Mouse (Mus musculus) stomach, postnatal 0 days (tissue): ENCODE data around the gene Ppp1r9a. TPM values are rescaled to one million over a fixed set of nuclear protein-coding genes. Genes with fewer than 3 reads are reported as not detected.

Experiments used
- ATAC-seq: fragments of 200-750 bp; cut with Nextera tagmentation; 2 replicates; pipeline ENCODE4 v1.8.0; 2017; ENCODE audit not compliant: low FRiP score, low TSS enrichment
- DNase-seq: peaks from one replicate; pipeline ENCODE4 v3.0.0-alpha.2; 2016; ENCODE audit warnings: low spot score
- H3K27ac ChIP-seq: fragments of 300-500 bp; sonication (generic); replicated peaks from 2 replicates; pipeline ENCODE4 v1.5.1; 2014; ENCODE audit warnings: mild to moderate bottlenecking, control low read depth
- H3K27me3 ChIP-seq: fragments of 300-500 bp; sonication (generic); 2 replicates; pipeline ENCODE4 v1.6.1; 2014; ENCODE audit warnings: low read length; ENCODE audit not compliant: control insufficient read depth, insufficient read depth
- H3K36me3 ChIP-seq: fragments of 300-500 bp; sonication (generic); 2 replicates; pipeline ENCODE4 v1.6.1; 2014; ENCODE audit warnings: low read length, mixed read lengths; ENCODE audit not compliant: control insufficient read depth, insufficient read depth
- H3K4me1 ChIP-seq: fragments of 300-500 bp; sonication (generic); replicated peaks from 2 replicates; pipeline ENCODE4 v1.6.1; 2014; ENCODE audit warnings: antibody characterized with exemption; ENCODE audit not compliant: control insufficient read depth, insufficient read depth
- H3K4me2 ChIP-seq: fragments of 300-500 bp; sonication (generic); replicated peaks from 2 replicates; pipeline ENCODE4 v1.6.1; 2014; ENCODE audit warnings: low read depth, mild to moderate bottlenecking, control low read depth, moderate library complexity
- H3K4me3 ChIP-seq: fragments of 300-500 bp; sonication (generic); 2 replicates; pipeline ENCODE4 v1.5.1; 2014; ENCODE audit warnings: low read depth, low read length, control low read depth
- H3K9ac ChIP-seq: fragments of 300-500 bp; sonication (generic); 2 replicates; pipeline ENCODE4 v1.6.1; 2014; ENCODE audit warnings: mild to moderate bottlenecking, low read length, control low read depth, mixed read lengths
- H3K9me3 ChIP-seq: fragments of 300-500 bp; sonication (generic); 2 replicates; pipeline ENCODE4 v1.6.1; 2016; ENCODE audit warnings: low read length; ENCODE audit not compliant: control insufficient read depth
- CTCF ChIP-seq: IDR thresholded peaks from 2 replicates; pipeline ENCODE4 v1.5.1; 2016; ENCODE audit warnings: antibody characterized with exemption, low read depth, mild to moderate bottlenecking, moderate library complexity
- EP300 ChIP-seq: optimal IDR thresholded peaks from 2 replicates; pipeline ENCODE3; 2016; ENCODE audit warnings: antibody characterized with exemption
- WGBS: fragments of 180-500 bp; shearing (Covaris S2); extraction: QIAGEN DNeasy Blood & Tissue Kit; methylation state at CpG from one replicate; pipeline ENCODE4 v1.1.7; 2014; 5-methylcytosine and 5-hydroxymethylcytosine counted together
- polyA plus RNA-seq: library from polyadenylated mRNA; unstranded; fragments of >200 nt; fragmentation: Nextera tagmentation; extraction: Ambion mirVana; gene quantifications from 2 replicates; pipeline ENCODE4 v1.2.1, GENCODE M21; 2015

The Ppp1r9a gene
- polyA plus RNA-seq, 1 experiment from 2014 or later, result 3.1 TPM

GRCm38 (mm10) chr6:5104238-5104637 lies 201.5 kb downstream of the Ppp1r9a start:
- H3K27me3 ChIP-seq, result no peaks in the 10 kb centered on the region
- H3K9me3 ChIP-seq, result no peaks in the 10 kb centered on the region
- TF ChIP-seq CTCF (no peak), EP300 (no peak)
- no peaks in the 10 kb centered on the region for H3K36me3 ChIP-seq
- H3K9ac ChIP-seq, result no peak overlapping the region
- 72% methylated on average over 7 of the region's 7 CpGs for WGBS
- H3K4me1 ChIP-seq, result no peaks in the 10 kb centered on the region
- ATAC-seq (peak; percentile 90), DNase-seq (no peak)
- no peak overlapping the region for H3K4me2 ChIP-seq
- no peak overlapping the region for H3K4me3 ChIP-seq
- no peak overlapping the region for H3K27ac ChIP-seq

DNA sequence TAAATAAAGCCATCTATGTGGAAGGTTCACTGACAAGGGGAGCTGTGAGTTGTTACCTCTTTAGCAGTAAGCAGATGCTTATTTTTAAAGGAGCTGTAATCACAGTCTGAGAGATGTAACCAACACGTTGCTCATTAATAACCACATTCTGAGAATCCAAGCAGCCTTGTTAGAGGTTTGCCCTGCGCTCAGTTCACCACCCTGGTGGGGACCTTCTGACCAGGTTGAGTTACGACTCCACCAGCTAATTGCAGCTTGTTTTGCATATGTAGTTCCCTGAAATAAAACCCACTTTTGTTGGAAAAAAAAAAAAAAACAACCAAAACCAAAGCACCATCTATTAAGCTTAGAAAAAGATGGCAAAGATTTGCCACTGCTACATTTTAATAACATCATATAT lies 205.8 kb downstream of the Ppp1r9a start:
- no peak for DNase-seq
- Histone ChIP-seq H3K4me2 (no peak overlapping the region), H3K9me3 (no peaks in the 10 kb centered on the region), H3K27ac (no peak overlapping the region), H3K4me3 (no peak overlapping the region), H3K36me3 (no peaks in the 10 kb centered on the region), H3K27me3 (no peaks in the 10 kb centered on the region), H3K4me1 (no peaks in the 10 kb centered on the region), H3K9ac (no peak overlapping the region)
- 79% methylated on average over 3 of the region's 3 CpGs for WGBS
- no peak for ATAC-seq
- no peak for TF ChIP-seq CTCF
- TF ChIP-seq EP300, result no peak

GRCm38 (mm10) chr6:5109925-5110714 lies 207.4 kb downstream of the Ppp1r9a start:
- WGBS, result 6% methylated on average over 18 of the region's 18 CpGs
- peak; percentile 97 for ATAC-seq
- Histone ChIP-seq H3K4me3 (peak overlapping the region; percentile 40), H3K36me3 (no peaks in the 10 kb centered on the region), H3K27me3 (no peaks in the 10 kb centered on the region), H3K9ac (no peak overlapping the region), H3K9me3 (no peaks in the 10 kb centered on the region), H3K4me1 (no peaks in the 10 kb centered on the region), H3K4me2 (peak overlapping the region; percentile 61), H3K27ac (no peak overlapping the region)
- TF ChIP-seq EP300 (no peak), CTCF (peak; percentile 99)
- peak; percentile 89 for DNase-seq

- no peaks in the 10 kb centered on the region for H3K9me3 ChIP-seq
- H3K4me2 ChIP-seq, result no peak overlapping the region
- TF ChIP-seq CTCF (no peak), EP300 (no peak)
- no peak overlapping the region for H3K4me3 ChIP-seq
- no peaks in the 10 kb centered on the region for H3K36me3 ChIP-seq
- H3K27me3 ChIP-seq, result no peaks in the 10 kb centered on the region
- H3K4me1 ChIP-seq, result no peaks in the 10 kb centered on the region
- no peak overlapping the region for H3K27ac ChIP-seq
- no peak overlapping the region for H3K9ac ChIP-seq
- DNase-seq, result no peak
- no peak for ATAC-seq
- WGBS, result 26% methylated on average over 3 of the region's 3 CpGs
Measured at GRCm38 (mm10) chr6:5110715-5111048, 208.0 kb downstream of the Ppp1r9a start.

- WGBS, result 21% methylated on average over 8 of the region's 8 CpGs
- TF ChIP-seq EP300, result no peak
- TF ChIP-seq CTCF, result no peak
Measured at GRCm38 (mm10) chr6:5113103-5113502, 210.4 kb downstream of the Ppp1r9a start.

GRCm38 (mm10) chr6:5113734-5114133 lies 211.0 kb downstream of the Ppp1r9a start:
- Histone ChIP-seq H3K9ac (no peak overlapping the region), H3K4me3 (no peak overlapping the region), H3K9me3 (no peaks in the 10 kb centered on the region), H3K4me2 (no peak overlapping the region), H3K36me3 (no peaks in the 10 kb centered on the region), H3K4me1 (no peaks in the 10 kb centered on the region), H3K27ac (no peak overlapping the region), H3K27me3 (no peaks in the 10 kb centered on the region)
- DNase-seq (no peak), ATAC-seq (no peak)
- 53% methylated on average over 5 of the region's 5 CpGs for WGBS
- TF ChIP-seq CTCF, result no peak
- no peak for TF ChIP-seq EP300

More at GRCm38 (mm10) chr6:5113103-5113502, 210.4 kb downstream of the Ppp1r9a start:
- Histone ChIP-seq H3K27ac (no peak overlapping the region), H3K9ac (no peak overlapping the region), H3K36me3 (no peaks in the 10 kb centered on the region), H3K27me3 (no peaks in the 10 kb centered on the region), H3K9me3 (no peaks in the 10 kb centered on the region), H3K4me1 (no peaks in the 10 kb centered on the region), H3K4me2 (no peak overlapping the region), H3K4me3 (no peak overlapping the region)
- DNase-seq, result peak; percentile 24
- ATAC-seq, result peak; percentile 27; the same call in 1 of the 2 replicates
